Mouse (Mus musculus): ENCODE data around the gene Nmnat2.

The Nmnat2 gene

DNA sequence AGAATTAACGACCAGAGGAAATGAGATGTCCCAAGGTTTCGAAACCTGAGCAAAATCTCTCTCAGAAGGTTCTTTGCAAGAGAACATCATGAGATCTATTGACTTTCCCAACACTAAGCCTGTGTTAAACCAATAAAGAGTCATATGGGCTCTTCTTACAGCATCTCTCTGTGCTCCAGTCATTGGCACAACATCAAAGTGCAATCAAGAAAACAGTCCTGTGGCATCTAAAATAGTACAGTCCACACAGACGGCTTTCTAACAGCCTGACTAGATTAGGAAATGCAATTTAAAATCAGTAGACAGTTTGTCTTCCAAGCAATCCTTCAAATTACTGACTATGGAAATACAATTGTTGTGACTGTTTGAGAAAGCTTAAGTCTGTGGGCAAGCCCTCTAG lies 32.2 kb downstream of the Nmnat2 start:
- DNase-seq (ENCODE audit: low spot score), result no peak

DNA sequence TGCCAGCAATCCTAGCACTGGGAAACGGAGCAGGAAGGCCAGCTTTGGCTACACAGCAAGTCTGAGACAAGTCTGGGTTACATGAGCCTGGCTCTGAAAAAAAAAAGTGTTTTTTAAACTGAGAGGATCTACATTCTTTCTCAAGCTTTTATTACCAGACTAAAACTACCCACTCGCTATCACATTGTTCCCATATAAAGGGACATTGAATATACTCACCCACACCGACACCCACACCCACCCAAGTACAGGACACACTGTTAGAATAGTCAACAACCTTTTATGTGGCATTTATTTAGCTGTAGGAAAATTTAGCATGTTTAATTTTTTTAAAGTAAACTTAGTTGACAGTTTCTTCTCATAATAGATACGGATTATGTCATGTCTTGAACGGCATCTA lies 35.3 kb downstream of the Nmnat2 start:
- no peak for DNase-seq (ENCODE audit: low spot score)

- DNase-seq (ENCODE audit: low spot score), result no peak
Measured at GRCm38 (mm10) chr1:152992271-152993134, 37.7 kb downstream of the Nmnat2 start.

GRCm38 (mm10) chr1:152993803-152994202 lies 39.0 kb downstream of the Nmnat2 start:
- DNase-seq (ENCODE audit: low spot score), result no peak

- DNase-seq (ENCODE audit: low spot score), result no peak
Measured at GRCm38 (mm10) chr1:152999983-153000382, 45.2 kb downstream of the Nmnat2 start.

- peak; percentile 50 for DNase-seq (ENCODE audit: low spot score)
Measured at GRCm38 (mm10) chr1:153000486-153001228, 45.9 kb downstream of the Nmnat2 start.

DNA sequence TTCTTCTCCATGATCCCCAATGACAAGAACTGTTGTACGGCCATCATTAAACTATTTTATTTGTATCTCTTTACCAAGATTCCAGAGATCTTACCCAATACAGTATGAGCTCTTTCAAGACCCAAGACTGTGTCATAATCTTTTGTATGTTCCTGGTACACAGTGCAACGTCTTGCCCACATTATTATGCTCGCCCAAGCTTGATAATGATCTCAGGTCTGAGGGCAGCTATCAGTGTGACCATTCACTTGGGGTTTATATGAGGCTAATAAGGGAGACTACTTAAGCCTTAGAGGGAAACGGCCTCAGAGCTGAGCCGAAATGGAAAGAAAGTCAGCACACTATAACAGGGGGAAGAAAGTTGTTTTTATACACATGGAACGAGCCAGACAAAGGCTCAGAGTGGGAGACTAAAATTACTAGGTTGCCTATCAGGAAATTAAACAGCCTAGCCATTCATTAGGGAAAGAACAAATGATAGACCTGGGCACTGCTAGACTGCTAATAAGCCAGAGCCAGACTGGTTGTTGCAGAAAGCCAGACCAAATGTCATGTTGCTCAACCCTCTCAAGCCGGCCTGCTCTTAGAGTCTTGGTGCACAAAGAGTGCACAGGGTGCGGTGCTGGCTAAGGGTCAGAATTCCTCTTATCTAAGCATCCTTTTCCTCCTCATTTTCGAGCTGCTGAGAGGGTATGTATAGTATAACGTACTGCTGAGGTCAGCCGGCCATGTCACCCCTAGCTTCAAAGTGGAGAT lies 47.7 kb downstream of the Nmnat2 start:
- no peak for DNase-seq (ENCODE audit: low spot score)

GRCm38 (mm10) chr1:153004472-153004871 lies 49.7 kb downstream of the Nmnat2 start:
- DNase-seq (ENCODE audit: low spot score), result no peak

- DNase-seq (ENCODE audit: low spot score), result no peak
Measured at GRCm38 (mm10) chr1:153006054-153006453, 51.3 kb downstream of the Nmnat2 start.

GRCm38 (mm10) chr1:153006761-153007160 lies 52.0 kb downstream of the Nmnat2 start:
- DNase-seq (ENCODE audit: low spot score), result no peak

- no peak for DNase-seq (ENCODE audit: low spot score)
Measured at GRCm38 (mm10) chr1:153007292-153007691, 52.5 kb downstream of the Nmnat2 start.

DNA sequence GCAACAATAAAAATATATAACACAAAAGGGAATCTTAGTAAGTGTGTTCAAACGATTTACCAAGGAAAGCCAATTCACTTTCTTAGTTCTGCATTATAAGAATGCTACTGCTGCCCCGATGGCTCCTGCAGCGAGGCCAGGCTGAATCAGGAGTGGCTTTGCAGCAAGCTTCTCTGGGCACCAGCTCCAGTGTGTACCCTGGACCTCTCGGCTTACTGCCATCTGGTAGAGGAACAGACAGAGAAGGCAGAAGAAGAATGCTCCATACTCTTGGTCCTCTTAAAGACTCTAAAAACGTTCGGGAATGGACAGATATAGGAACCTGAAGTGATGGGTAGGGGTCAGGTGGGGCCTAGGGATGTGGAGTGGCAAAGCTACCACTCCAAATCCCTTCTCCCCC lies 53.0 kb downstream of the Nmnat2 start:
- no peak for DNase-seq (ENCODE audit: low spot score)

GRCm38 (mm10) chr1:153009338-153009737 lies 54.5 kb downstream of the Nmnat2 start:
- no peak for DNase-seq (ENCODE audit: low spot score)

- DNase-seq (ENCODE audit: low spot score), result no peak
Measured at GRCm38 (mm10) chr1:153010353-153011351, 55.9 kb downstream of the Nmnat2 start.

DNA sequence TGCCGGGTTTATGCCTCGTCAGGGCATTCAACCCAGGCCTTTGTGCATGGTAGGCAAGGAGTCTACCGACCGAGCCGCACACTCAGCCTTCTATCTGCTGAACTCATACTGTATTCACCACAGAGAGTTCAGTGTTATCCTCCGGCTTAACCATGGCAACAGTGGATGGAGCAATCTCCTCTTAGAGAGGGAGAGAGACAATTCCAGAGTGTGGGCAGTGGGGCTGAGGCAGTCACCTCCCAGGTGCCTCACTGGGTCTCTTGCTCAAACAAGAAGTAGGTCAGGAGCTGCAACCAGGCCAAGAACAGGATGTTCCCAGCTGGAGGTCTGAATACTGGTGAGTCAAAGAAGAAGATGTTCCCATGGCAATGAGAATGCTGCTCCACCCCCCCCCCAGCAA lies 56.8 kb downstream of the Nmnat2 start:
- peak; percentile 43 for DNase-seq (ENCODE audit: low spot score)

DNA sequence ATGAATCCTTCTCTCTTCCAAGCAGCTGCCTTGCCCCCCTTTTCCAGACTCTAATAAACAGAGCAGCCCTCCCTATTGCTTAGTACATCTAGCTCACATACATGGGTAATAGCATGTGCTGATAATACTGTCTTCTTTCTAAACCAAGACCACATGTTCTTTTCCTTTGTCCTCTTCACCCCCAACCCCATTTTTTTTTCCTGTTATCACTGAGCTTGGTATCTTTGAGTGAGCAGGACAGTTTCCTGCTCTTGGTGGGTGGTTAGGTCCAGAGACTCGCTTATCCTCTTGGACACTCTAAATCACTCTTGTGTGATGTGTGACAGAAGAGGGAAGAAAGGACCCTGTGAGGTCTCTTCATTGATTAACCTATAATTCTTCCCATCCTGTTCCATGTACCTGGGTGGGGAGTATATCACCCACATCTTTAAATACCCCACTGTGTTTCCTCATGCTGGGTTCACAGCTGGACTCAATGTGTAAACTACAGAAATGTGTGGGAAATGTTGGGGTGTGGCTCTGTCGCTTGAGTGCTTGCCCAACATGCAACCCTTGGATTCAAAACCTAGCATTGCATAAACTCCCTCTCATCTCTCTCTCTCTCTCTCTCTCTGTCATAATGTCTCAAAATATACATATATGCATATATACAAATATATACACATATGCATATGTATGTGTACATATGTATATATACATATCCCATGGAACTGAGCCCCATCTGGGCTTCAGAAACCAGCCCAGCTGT lies 58.9 kb downstream of the Nmnat2 start:
- no peak for DNase-seq (ENCODE audit: low spot score)

DNA sequence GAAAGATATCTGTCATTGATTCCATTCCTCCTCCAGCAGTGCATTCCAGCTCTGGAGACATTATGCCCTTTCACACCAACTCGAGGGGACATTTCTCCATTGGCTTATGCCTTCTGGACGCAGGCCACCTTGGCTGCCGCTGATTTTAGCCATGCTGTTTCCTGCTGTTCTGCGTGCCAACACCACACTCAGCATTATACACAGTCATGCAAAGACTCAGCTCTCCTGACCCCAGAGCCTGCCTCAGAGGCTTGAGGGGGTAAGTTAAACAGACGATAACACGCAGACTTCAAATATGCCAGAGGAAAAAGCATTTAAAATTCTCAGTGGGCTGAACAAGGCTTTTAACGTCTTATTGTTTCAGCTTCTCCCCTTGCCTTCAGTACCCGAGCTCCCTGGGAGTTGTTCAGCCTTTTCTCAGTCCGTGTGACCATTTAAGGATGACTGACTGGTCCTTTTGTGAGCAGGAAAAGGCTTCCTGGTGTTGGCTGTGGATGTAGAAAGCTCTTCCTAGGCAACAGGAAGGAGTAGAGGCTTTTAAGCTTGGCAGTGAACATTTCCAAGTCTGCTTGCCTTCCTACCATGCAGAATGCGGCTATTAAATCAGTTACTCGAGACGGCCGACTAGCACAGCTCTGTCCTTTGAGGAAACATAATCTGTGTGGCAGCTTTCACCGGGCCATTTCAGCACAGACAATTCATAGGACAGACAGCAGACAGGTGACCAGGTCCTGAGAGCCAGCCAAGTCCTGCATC lies 59.8 kb downstream of the Nmnat2 start:
- no peak for DNase-seq (ENCODE audit: low spot score)

GRCm38 (mm10) chr1:153016465-153017163 lies 61.8 kb downstream of the Nmnat2 start:
- no peak for DNase-seq (ENCODE audit: low spot score)

- DNase-seq (ENCODE audit: low spot score), result no peak
Measured at GRCm38 (mm10) chr1:153019128-153019527, 64.3 kb downstream of the Nmnat2 start.

Data from left cerebral cortex, adult 11 months (tissue).